Mouse (Mus musculus): Measurements from ENCODE around the gene Sh3bgr. TPM values are rescaled to one million over a fixed set of nuclear protein-coding genes. Genes with fewer than 3 reads are reported as not detected.

Gene Sh3bgr
- polyA plus RNA-seq, 1 experiment from 2014 or later: 2.3 TPM

GRCm38 (mm10) chr16:96252146-96252545 is 51.9 kb downstream of the Sh3bgr start:
- WGBS: 97% methylated on average over 1 of the region's 1 CpGs
- Histone ChIP-seq H3K27me3 (ENCODE audit: control insufficient read depth, insufficient read depth, low read depth, low read length) (no peaks in the 10 kb centered on the region), H3K4me3 (ENCODE audit: low read depth, low read length) (no peak overlapping the region), H3K4me2 (ENCODE audit: low read length) (no peak overlapping the region), H3K36me3 (ENCODE audit: control insufficient read depth, insufficient read depth, low read length) (no peaks in the 10 kb centered on the region), H3K4me1 (ENCODE audit: control insufficient read depth, insufficient read depth, low read length) (no peaks in the 10 kb centered on the region), H3K27ac (ENCODE audit: low read length) (no peak overlapping the region), H3K9me3 (replicated peaks; ENCODE audit: control insufficient read depth, low read length, poor library complexity, severe bottlenecking) (no peaks in the 10 kb centered on the region), H3K9ac (ENCODE audit: low read depth, low read length) (no peak overlapping the region)
- ATAC-seq: no peak

DNA sequence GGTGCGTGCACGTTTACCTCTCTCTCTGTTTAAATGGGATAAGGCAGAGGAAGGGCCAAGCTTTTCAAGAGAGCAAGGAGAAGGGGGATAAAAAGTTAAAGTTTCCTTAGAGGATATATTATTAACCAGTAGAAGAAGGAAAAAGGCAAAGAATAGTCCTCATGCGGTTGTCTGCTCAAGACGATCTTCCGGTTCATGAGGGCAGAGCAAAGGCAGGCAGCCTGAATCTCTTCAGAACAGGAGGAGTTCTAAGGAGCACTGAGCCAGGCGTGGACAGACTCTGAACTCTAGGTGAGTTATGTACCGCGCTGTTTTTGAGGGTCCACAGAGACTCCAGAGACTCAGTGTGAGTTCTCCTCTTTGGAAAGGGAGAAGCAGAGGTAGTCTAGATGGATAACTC is 58.2 kb downstream of the Sh3bgr start:
- no peak overlapping the region for H3K27ac ChIP-seq (ENCODE audit: low read length)
- WGBS: 90% methylated on average over 8 of the region's 8 CpGs
- no peak overlapping the region for H3K9ac ChIP-seq (ENCODE audit: low read depth, low read length)
- H3K4me1 ChIP-seq (ENCODE audit: control insufficient read depth, insufficient read depth, low read length): no peaks in the 10 kb centered on the region
- no peaks in the 10 kb centered on the region for H3K27me3 ChIP-seq (ENCODE audit: control insufficient read depth, insufficient read depth, low read depth, low read length)
- no peaks in the 10 kb centered on the region for H3K9me3 ChIP-seq (replicated peaks; ENCODE audit: control insufficient read depth, low read length, poor library complexity, severe bottlenecking)
- H3K4me2 ChIP-seq (ENCODE audit: low read length): no peak overlapping the region
- no peak overlapping the region for H3K4me3 ChIP-seq (ENCODE audit: low read depth, low read length)
- H3K36me3 ChIP-seq (ENCODE audit: control insufficient read depth, insufficient read depth, low read length): no peaks in the 10 kb centered on the region
- no peak for ATAC-seq

DNA sequence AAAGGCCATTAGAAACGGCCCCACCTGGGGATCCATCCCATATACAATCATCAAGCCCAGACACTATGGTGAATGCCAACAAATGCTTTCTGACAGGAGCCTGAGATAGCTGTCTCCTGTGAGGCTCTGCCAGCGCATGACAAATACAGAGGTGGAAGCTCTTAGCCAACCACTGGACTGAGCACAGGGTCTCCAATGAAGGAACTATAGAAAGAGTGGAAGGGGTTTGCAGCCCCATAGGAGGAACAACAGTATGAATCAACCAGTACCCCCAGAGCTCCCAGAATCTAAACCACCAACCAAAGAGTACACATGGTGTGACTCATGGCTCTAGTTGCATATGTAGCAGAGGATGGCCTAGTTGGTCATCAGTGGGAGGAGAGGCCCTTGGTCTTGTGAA is 71.5 kb downstream of the Sh3bgr start:
- 78% methylated on average over 2 of the region's 2 CpGs for WGBS
- no peaks in the 10 kb centered on the region for H3K9me3 ChIP-seq (replicated peaks; ENCODE audit: control insufficient read depth, low read length, poor library complexity, severe bottlenecking)

GRCm38 (mm10) chr16:96272929-96273619 is 72.8 kb downstream of the Sh3bgr start:
- Histone ChIP-seq H3K4me3 (ENCODE audit: low read depth, low read length) (no peak overlapping the region), H3K27ac (ENCODE audit: low read length) (no peak overlapping the region), H3K36me3 (ENCODE audit: control insufficient read depth, insufficient read depth, low read length) (no peaks in the 10 kb centered on the region), H3K27me3 (ENCODE audit: control insufficient read depth, insufficient read depth, low read depth, low read length) (no peaks in the 10 kb centered on the region), H3K4me1 (ENCODE audit: control insufficient read depth, insufficient read depth, low read length) (no peaks in the 10 kb centered on the region), H3K9me3 (replicated peaks; ENCODE audit: control insufficient read depth, low read length, poor library complexity, severe bottlenecking) (no peaks in the 10 kb centered on the region), H3K9ac (ENCODE audit: low read depth, low read length) (0 out of 2 replicates have a peak overlapping the region, but pooled peaks have one; percentile 35), H3K4me2 (ENCODE audit: low read length) (no peak overlapping the region)
- 54% methylated on average over 14 of the region's 14 CpGs for WGBS
- ATAC-seq: no peak

More for the DNA sequence above, 71.5 kb downstream of the Sh3bgr start:
- no peak overlapping the region for H3K27ac ChIP-seq (ENCODE audit: low read length)
- no peaks in the 10 kb centered on the region for H3K4me1 ChIP-seq (ENCODE audit: control insufficient read depth, insufficient read depth, low read length)
- no peak overlapping the region for H3K4me2 ChIP-seq (ENCODE audit: low read length)
- no peaks in the 10 kb centered on the region for H3K27me3 ChIP-seq (ENCODE audit: control insufficient read depth, insufficient read depth, low read depth, low read length)
- no peak overlapping the region for H3K9ac ChIP-seq (ENCODE audit: low read depth, low read length)
- no peak overlapping the region for H3K4me3 ChIP-seq (ENCODE audit: low read depth, low read length)
- no peak for ATAC-seq
- no peaks in the 10 kb centered on the region for H3K36me3 ChIP-seq (ENCODE audit: control insufficient read depth, insufficient read depth, low read length)

GRCm38 (mm10) chr16:96276596-96276995 is 76.3 kb downstream of the Sh3bgr start:
- no peak overlapping the region for H3K4me2 ChIP-seq (ENCODE audit: low read length)
- H3K9ac ChIP-seq (ENCODE audit: low read depth, low read length): no peak overlapping the region
- peaks cover 12% of the 10 kb centered on the region for H3K4me1 ChIP-seq (ENCODE audit: control insufficient read depth, insufficient read depth, low read length)
- H3K27ac ChIP-seq (ENCODE audit: low read length): no peak overlapping the region
- ATAC-seq: no peak
- H3K27me3 ChIP-seq (ENCODE audit: control insufficient read depth, insufficient read depth, low read depth, low read length): 0 out of 2 replicates have a peak, but pooled peaks cover 4% of the 10 kb centered on the region
- no peaks in the 10 kb centered on the region for H3K36me3 ChIP-seq (ENCODE audit: control insufficient read depth, insufficient read depth, low read length)
- no peaks in the 10 kb centered on the region for H3K9me3 ChIP-seq (replicated peaks; ENCODE audit: control insufficient read depth, low read length, poor library complexity, severe bottlenecking)
- H3K4me3 ChIP-seq (ENCODE audit: low read depth, low read length): no peak overlapping the region
- 72% methylated on average over 3 of the region's 3 CpGs for WGBS

Other genes starting within 250 kb of the Sh3bgr start
- gene Psmg1, start 209.5 kb upstream of the Sh3bgr start, polyA plus RNA-seq (2015; fragmentation: Nextera tagmentation; extraction: Ambion mirVana): 61.6 and 68.3 TPM in 2 replicates
- 264 and 288 TPM in 2 replicates for gene Brwd1, start 117.9 kb upstream of the Sh3bgr start, polyA plus RNA-seq (2015; fragmentation: Nextera tagmentation; extraction: Ambion mirVana)
- gene Hmgn1, start 72.7 kb upstream of the Sh3bgr start, polyA plus RNA-seq (2015; fragmentation: Nextera tagmentation; extraction: Ambion mirVana): 304 and 377 TPM in 2 replicates
- gene Wrb, start 55.0 kb upstream of the Sh3bgr start, polyA plus RNA-seq (2015; fragmentation: Nextera tagmentation; extraction: Ambion mirVana): 242 and 245 TPM in 2 replicates
- 1.7 and 2.4 TPM in 2 replicates for gene Lca5l, start 8.2 kb upstream of the Sh3bgr start, polyA plus RNA-seq (2015; fragmentation: Nextera tagmentation; extraction: Ambion mirVana)
- 4.7 and 4.8 TPM in 2 replicates for gene B3galt5, start 35.4 kb downstream of the Sh3bgr start, polyA plus RNA-seq (2015; fragmentation: Nextera tagmentation; extraction: Ambion mirVana)
- not detected in 2 replicates for gene Itgb2l, start 243.2 kb downstream of the Sh3bgr start, polyA plus RNA-seq (2015; fragmentation: Nextera tagmentation; extraction: Ambion mirVana)

All from midbrain, embryonic 16.5 days (tissue).